Mouse (Mus musculus) olfactory bulb, adult 2 months (tissue): Measurements from ENCODE around the gene Prdm9. TPM values are rescaled to one million over a fixed set of nuclear protein-coding genes. Genes with fewer than 3 reads are reported as not detected.
"Not testable (repeated sequence)": the region's sequence is repeated elsewhere in the genome, so short reads cannot be mapped to it uniquely, and the experiment has no call there.

Experiments
- H3K27ac ChIP-seq: fragments of 200-500 bp; 2 replicates; pipeline ENCODE4 v1.5.1; 2012; ENCODE audit warnings: low read depth, low read length; ENCODE audit not compliant: insufficient read depth
- H3K4me1 ChIP-seq: fragments of 200-500 bp; 2 replicates; pipeline ENCODE4 v1.6.1; 2012; ENCODE audit warnings: low read length; ENCODE audit not compliant: control insufficient read depth, insufficient read depth
- H3K4me3 ChIP-seq: fragments of 200-500 bp; 2 replicates; pipeline ENCODE4 v1.5.1; 2012; ENCODE audit warnings: mild to moderate bottlenecking, low read depth, low read length, moderate library complexity; ENCODE audit not compliant: insufficient read depth
- CTCF ChIP-seq: fragments of 200-500 bp; IDR thresholded peaks from 2 replicates; pipeline ENCODE4 v1.5.1; 2012; ENCODE audit warnings: low read depth, mild to moderate bottlenecking, low read length, moderate library complexity; ENCODE audit not compliant: insufficient read depth
- POLR2A ChIP-seq: fragments of 200-500 bp; IDR thresholded peaks from 2 replicates; pipeline ENCODE4 v1.6.1; 2012; ENCODE audit warnings: mild to moderate bottlenecking, low read depth, low read length, moderate library complexity; ENCODE audit not compliant: insufficient read depth
- WGBS: fragments of 180-500 bp; shearing (Covaris S2); methylation state at CpG from one replicate; pipeline ENCODE4 v1.1.7; 2018; 5-methylcytosine and 5-hydroxymethylcytosine counted together
- polyA plus RNA-seq: library from polyadenylated mRNA; stranded (reverse); fragments of >200 nt; gene quantifications from 2 replicates; pipeline ENCODE4 v1.2.4, GENCODE M21; 2012; ENCODE audit warnings: low replicate concordance; ENCODE audit not compliant: missing spikeins, insufficient read depth, insufficient read length

Prdm9 gene
- polyA plus RNA-seq, 1 experiment: not detected

DNA sequence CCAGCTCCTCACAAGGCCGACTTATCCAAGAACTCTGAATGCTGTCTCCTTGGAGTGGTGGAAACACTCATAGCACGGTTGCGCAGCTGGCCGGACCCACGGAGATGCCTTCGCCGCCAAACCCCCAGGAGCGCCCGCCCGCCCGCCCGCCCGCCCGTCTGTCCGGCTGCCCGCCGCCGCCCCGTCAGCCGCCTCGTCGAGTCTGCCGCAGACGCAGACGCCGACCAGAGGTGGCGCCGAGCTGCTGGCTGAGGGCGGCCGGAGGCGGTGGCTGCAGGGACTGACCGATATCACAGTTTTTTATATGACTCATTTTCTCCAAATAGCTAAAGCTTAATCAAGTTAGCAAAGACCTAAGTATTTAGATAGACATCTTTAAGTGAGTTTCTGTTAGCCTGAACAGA, 13.1 kb upstream of the Prdm9 start:
- no peak overlapping the region for H3K4me3 ChIP-seq
- no peak overlapping the region for H3K27ac ChIP-seq
- 2% methylated on average over 32 of the region's 32 CpGs for WGBS
- H3K4me1 ChIP-seq: no peaks in the 10 kb centered on the region
- TF ChIP-seq CTCF (no peak), POLR2A (no peak)

DNA sequence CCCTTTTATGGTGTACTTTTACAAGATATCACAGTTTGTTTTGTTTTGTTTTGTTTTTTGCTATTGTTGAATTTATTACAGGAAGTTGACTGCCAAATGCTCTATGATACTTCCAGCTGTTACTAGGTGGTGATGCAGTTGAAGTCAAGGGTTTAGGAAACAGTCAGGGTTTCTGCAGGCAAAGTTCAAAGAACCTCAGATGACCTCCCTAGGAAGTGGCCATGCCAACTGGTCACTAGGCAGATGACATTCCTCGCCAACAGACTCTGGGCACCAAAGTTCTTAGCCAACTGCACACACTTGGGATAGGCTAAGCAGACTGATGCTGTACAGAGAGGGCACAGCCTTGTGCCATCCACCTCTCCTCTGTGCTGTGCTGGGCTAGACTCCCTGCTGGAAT, 10.9 kb upstream of the Prdm9 start:
- WGBS: 83% methylated on average over 1 of the region's 1 CpGs
- Histone ChIP-seq H3K4me1 (no peaks in the 10 kb centered on the region), H3K27ac (no peak overlapping the region), H3K4me3 (no peak overlapping the region)
- TF ChIP-seq POLR2A (no peak), CTCF (no peak)

DNA sequence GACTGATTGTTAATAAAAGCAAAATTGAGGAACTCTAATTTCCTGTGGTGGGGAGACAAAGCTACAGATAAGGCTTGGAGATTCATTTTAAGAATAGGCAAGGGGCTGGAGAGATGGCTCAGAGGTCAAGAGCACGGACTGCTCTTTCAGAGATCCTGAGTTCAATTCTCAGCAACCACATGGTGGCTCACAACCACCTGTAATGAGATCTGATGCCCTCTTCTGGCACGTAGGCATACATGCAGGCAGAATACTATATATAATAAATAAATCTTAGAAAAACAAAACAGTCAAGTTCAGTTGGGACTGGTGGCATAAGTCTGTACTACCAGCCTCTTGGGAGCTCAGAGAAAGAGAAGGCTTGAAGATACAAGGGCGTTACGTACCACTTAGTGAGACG, 2.8 kb upstream of the Prdm9 start:
- no peak overlapping the region for H3K27ac ChIP-seq
- no peak for TF ChIP-seq CTCF
- TF ChIP-seq POLR2A: no peak
- 69% methylated on average over 5 of the region's 5 CpGs for WGBS
- peaks cover 2% of the 10 kb centered on the region; the same call in 1 of the 2 replicates for H3K4me1 ChIP-seq
- no peak overlapping the region for H3K4me3 ChIP-seq

DNA sequence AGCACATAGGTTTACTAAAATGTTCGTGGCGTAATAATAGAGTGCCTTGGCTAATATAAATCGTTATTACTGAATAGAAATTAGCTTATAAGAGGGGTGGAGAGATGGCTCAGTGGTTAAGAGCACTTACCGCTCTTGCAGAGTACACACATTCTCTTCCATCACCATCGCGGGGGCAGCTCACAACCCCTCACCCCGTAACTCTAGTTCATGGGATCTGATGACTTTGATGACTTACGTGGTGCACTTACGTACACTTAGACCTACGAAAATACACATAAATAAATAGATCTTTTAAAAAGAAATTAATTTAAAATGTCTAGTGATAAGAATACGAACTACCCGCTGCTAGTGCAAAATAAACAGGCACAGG, 760 bp upstream of the Prdm9 start:
- TF ChIP-seq CTCF (no peak), POLR2A (no peak)
- Histone ChIP-seq H3K27ac (no peak overlapping the region), H3K4me1 (peaks cover 2% of the 10 kb centered on the region; the same call in 1 of the 2 replicates), H3K4me3 (peak overlapping the region; percentile 42)
- WGBS: 27% methylated on average over 12 of the region's 12 CpGs

DNA sequence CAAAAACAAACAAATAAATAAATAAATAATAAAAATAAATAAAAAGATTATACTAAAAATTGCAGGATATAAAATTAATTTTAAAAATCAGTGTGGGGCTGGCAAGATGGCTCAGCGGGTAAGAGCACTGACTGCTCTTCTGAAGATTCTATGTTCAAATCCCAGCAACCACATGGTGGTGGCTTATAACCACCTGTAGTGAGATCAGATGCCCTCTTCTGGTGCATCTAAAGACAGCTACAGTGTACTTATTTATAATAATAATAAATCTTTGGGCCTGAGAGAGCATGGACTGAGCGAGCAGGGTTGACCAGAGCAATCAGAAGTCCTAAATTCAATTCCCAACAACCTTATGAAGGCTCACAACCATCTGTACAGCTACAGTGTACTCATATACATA, 4.2 kb downstream of the Prdm9 start:
- TF ChIP-seq CTCF (no peak), POLR2A (no peak)
- 93% methylated on average over 2 of the region's 2 CpGs for WGBS

DNA sequence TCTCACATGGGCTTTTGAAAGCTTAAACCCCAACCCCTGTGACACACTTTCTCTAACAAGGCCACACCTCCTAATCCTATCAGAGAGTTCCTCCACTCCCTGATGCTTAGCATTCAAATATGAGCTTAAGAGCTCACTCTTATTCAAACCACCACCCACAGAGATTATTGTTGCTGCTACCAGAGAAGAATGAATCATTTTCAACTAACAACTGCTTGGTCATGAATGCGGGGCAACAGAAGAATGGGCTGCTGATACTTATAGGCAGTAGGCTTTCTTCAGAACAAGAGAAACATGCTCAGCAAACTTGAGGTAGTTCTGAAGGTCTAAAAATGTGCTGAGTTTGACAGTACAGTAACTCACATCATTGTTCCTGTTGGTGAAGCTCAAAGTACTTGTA, 14.4 kb downstream of the Prdm9 start:
- TF ChIP-seq CTCF: no peak
- no peak for TF ChIP-seq POLR2A
- Histone ChIP-seq H3K27ac (no peak overlapping the region), H3K4me3 (no peak overlapping the region), H3K4me1 (no peaks in the 10 kb centered on the region)
- WGBS: 59% methylated on average over 1 of the region's 1 CpGs

More for the DNA sequence above, 4.2 kb downstream of the Prdm9 start:
- Histone ChIP-seq H3K4me3 (no peak overlapping the region), H3K4me1 (peaks cover 2% of the 10 kb centered on the region; the same call in 1 of the 2 replicates), H3K27ac (no peak overlapping the region)

DNA sequence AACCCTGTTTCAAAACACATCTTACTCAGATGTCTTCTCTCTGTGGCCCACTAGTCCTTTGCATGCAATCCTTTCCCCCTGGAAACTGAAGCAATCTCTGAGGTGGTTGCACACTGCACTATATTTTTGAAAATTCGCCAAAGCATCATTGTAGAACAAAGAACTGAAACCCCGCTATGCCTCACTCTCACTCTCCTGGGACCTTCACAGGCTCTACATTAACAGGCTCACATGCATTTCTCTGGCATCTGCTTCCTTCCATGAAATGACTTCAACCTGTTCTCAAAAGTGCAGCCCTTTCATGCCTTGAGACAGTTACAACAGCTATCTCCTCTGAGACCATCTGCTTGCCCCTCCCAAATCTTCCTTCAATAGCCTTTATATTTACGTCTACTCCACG, 17.7 kb downstream of the Prdm9 start:
- WGBS: 69% methylated on average over 4 of the region's 4 CpGs
- TF ChIP-seq POLR2A (no peak), CTCF (no peak)
- H3K4me1 ChIP-seq: no peaks in the 10 kb centered on the region
- no peak overlapping the region for H3K27ac ChIP-seq
- no peak overlapping the region for H3K4me3 ChIP-seq

DNA sequence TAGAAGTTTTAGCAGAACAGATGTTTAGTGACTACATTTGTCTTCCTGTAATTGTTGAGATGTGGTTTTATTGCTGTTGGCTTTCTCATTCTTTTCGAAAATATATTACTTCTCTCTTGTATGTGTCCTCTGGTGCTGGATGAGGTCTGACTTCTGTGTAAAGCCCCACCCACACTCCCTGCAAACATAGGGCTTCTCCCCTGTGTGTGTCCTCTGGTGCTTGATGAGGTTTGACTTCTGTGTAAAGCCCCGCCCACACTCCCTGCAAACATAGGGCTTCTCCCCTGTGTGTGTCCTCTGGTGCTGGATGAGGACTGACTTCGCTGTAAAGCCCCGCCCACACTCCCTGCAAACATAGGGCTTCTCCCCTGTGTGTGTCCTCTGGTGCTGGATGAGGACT, 20.3 kb downstream of the Prdm9 start:
- not testable (repeated sequence) for H3K27ac ChIP-seq, H3K4me1 ChIP-seq, H3K4me3 ChIP-seq
- WGBS: 62% methylated on average over 4 of the region's 4 CpGs

DNA sequence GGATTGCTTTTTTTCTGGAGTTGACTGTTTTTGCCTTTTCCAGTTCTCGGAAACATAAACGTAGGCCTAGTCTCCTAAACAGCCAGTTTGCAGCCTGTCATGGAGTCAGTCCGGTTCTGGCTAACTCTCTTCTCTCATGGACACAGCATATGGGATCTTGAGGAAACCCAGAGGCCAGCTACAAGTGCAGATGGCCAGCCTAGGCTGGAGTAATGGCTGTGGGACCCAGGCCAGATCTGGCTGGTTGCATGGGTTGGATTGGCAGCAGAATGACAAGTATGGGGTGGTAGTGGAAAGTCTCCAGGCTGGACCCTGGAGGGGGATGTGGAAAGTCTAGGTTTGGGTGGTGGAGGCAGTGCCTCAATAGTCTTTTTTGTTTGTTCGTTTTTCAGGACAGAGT, 23.8 kb downstream of the Prdm9 start:
- Histone ChIP-seq H3K4me3 (no peak overlapping the region), H3K4me1 (peaks cover 5% of the 10 kb centered on the region; the same call in 1 of the 2 replicates), H3K27ac (no peak overlapping the region)
- 71% methylated on average over 4 of the region's 4 CpGs for WGBS
- TF ChIP-seq CTCF: no peak
- no peak for TF ChIP-seq POLR2A

DNA sequence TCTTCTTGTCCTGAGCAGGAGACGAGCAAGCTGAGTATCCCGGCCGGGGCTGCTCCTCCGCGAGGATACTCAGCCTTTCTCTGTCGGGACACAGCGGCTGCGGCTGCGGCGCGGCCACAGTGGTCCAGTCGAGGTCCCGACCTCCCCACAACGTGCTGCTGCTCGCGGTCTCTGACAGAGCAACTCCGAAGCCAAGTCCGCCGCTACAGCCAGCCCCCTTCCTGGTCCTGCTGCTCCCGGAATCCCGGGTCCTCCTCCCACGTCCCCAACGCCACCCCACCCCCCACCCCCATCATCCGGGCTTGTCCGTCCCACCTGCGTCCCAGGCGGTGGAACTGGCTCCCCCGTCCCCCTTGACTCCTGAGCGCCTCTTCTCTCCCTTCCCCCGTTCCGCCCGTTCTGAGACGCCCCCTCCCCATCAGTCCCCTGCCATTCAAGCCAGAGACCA, 27.7 kb downstream of the Prdm9 start:
- Histone ChIP-seq H3K4me1 (peaks cover 5% of the 10 kb centered on the region; the same call in 1 of the 2 replicates), H3K4me3 (peak overlapping the region; percentile 52), H3K27ac (no peak overlapping the region)
- 2% methylated on average over 32 of the region's 33 CpGs for WGBS
- no peak for TF ChIP-seq CTCF
- TF ChIP-seq POLR2A: no peak
